Mouse (Mus musculus): Measurements from ENCODE around the gene Mast4. TPM values are rescaled to one million over a fixed set of nuclear protein-coding genes. Genes with fewer than 3 reads are reported as not detected.

The Mast4 gene
- polyA plus RNA-seq, 1 experiment from 2014 or later = 15.2 TPM

GRCm38 (mm10) chr13:103303826-103304225 lies 30.5 kb downstream of the Mast4 start:
- Histone ChIP-seq H3K4me2 (no peak overlapping the region), H3K9me3 (replicated peaks) (no peaks in the 10 kb centered on the region), H3K36me3 (ENCODE audit: poor library complexity, severe bottlenecking) (no peaks in the 10 kb centered on the region), H3K4me3 (no peak overlapping the region), H3K27ac (no peak overlapping the region), H3K4me1 (no peaks in the 10 kb centered on the region), H3K27me3 (no peaks in the 10 kb centered on the region), H3K9ac (no peak overlapping the region)
- ATAC-seq = no peak
- WGBS = 86% methylated on average over 9 of the region's 9 CpGs

DNA sequence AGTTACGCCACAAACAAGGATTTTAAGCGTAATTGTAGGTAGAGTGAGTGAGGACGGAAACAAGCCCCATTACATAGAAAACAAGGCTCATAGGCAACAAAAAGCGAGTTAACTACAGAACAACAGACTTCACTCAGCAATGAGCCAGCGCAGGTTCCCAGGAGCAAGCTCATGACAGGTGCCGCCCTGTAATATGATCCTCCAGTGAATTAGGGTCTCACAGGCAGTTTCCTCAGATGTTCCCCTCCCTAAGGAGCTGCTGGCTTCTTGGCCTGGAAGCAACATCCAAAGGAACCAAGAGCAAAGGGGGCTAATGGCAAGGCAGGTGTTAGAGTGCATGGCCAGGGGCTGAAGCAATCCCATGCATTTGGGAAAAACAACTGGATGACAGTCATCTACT lies 31.8 kb downstream of the Mast4 start:
- H3K4me3 ChIP-seq = no peak overlapping the region

GRCm38 (mm10) chr13:103302077-103302476 lies 32.2 kb downstream of the Mast4 start:
- Histone ChIP-seq H3K36me3 (ENCODE audit: poor library complexity, severe bottlenecking) (no peaks in the 10 kb centered on the region), H3K9ac (no peak overlapping the region), H3K4me3 (no peak overlapping the region), H3K27me3 (no peaks in the 10 kb centered on the region), H3K4me2 (no peak overlapping the region), H3K27ac (no peak overlapping the region), H3K4me1 (no peaks in the 10 kb centered on the region), H3K9me3 (replicated peaks) (no peaks in the 10 kb centered on the region)
- no peak for ATAC-seq
- WGBS = 92% methylated on average over 2 of the region's 2 CpGs

More for the DNA sequence above, 31.8 kb downstream of the Mast4 start:
- Histone ChIP-seq H3K27ac (no peak overlapping the region), H3K36me3 (ENCODE audit: poor library complexity, severe bottlenecking) (no peaks in the 10 kb centered on the region), H3K27me3 (no peaks in the 10 kb centered on the region), H3K9me3 (replicated peaks) (no peaks in the 10 kb centered on the region), H3K9ac (no peak overlapping the region), H3K4me2 (no peak overlapping the region), H3K4me1 (no peaks in the 10 kb centered on the region)
- 44% methylated on average over 6 of the region's 6 CpGs for WGBS
- no peak for ATAC-seq

GRCm38 (mm10) chr13:103294424-103294823 lies 39.9 kb downstream of the Mast4 start:
- Histone ChIP-seq H3K36me3 (ENCODE audit: poor library complexity, severe bottlenecking) (no peaks in the 10 kb centered on the region), H3K4me1 (no peaks in the 10 kb centered on the region), H3K27ac (no peak overlapping the region), H3K27me3 (no peaks in the 10 kb centered on the region), H3K4me3 (no peak overlapping the region), H3K4me2 (no peak overlapping the region), H3K9me3 (replicated peaks) (no peaks in the 10 kb centered on the region), H3K9ac (no peak overlapping the region)
- ATAC-seq = no peak
- 93% methylated on average over 13 of the region's 13 CpGs for WGBS

GRCm38 (mm10) chr13:103293121-103293520 lies 41.2 kb downstream of the Mast4 start:
- Histone ChIP-seq H3K27ac (no peak overlapping the region), H3K4me3 (no peak overlapping the region), H3K9ac (no peak overlapping the region), H3K27me3 (no peaks in the 10 kb centered on the region), H3K4me1 (no peaks in the 10 kb centered on the region), H3K9me3 (replicated peaks) (no peaks in the 10 kb centered on the region), H3K4me2 (no peak overlapping the region), H3K36me3 (ENCODE audit: poor library complexity, severe bottlenecking) (no peaks in the 10 kb centered on the region)
- 86% methylated on average over 1 of the region's 1 CpGs for WGBS
- ATAC-seq = no peak

GRCm38 (mm10) chr13:103291098-103291497 lies 43.2 kb downstream of the Mast4 start:
- Histone ChIP-seq H3K9me3 (replicated peaks) (no peaks in the 10 kb centered on the region), H3K4me1 (no peaks in the 10 kb centered on the region), H3K27me3 (no peaks in the 10 kb centered on the region), H3K9ac (no peak overlapping the region), H3K4me3 (no peak overlapping the region), H3K36me3 (ENCODE audit: poor library complexity, severe bottlenecking) (no peaks in the 10 kb centered on the region), H3K27ac (no peak overlapping the region), H3K4me2 (no peak overlapping the region)
- WGBS = 88% methylated on average over 4 of the region's 4 CpGs
- ATAC-seq = no peak

GRCm38 (mm10) chr13:103285821-103286220 lies 48.5 kb downstream of the Mast4 start:
- H3K9ac ChIP-seq = no peak overlapping the region
- H3K36me3 ChIP-seq (ENCODE audit: poor library complexity, severe bottlenecking) = no peaks in the 10 kb centered on the region
- H3K4me2 ChIP-seq = no peak overlapping the region
- H3K27me3 ChIP-seq = no peaks in the 10 kb centered on the region
- no peak overlapping the region for H3K4me3 ChIP-seq
- no peaks in the 10 kb centered on the region for H3K9me3 ChIP-seq (replicated peaks)
- H3K4me1 ChIP-seq = no peaks in the 10 kb centered on the region
- no peak overlapping the region for H3K27ac ChIP-seq
- 86% methylated on average over 5 of the region's 5 CpGs for WGBS
- ATAC-seq = no peak

DNA sequence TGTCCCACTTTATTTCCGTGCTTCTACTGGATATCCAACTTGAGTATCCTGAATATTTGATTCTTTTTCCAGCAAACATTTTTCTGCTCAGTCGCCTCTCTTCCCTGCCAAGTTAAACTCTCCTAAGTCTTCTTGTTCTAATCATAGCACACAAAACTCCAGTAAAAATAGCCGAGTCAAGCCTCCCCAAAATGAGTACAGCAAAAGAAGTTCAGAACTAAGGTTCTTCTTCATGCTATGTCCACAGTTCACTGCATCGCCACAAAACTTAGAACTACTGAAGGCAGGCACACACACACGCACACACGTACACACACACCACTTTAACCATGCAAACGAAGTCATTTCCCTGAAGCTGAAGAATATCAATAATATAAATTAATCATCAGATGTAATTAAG lies 49.3 kb downstream of the Mast4 start:
- no peaks in the 10 kb centered on the region for H3K27me3 ChIP-seq
- ATAC-seq = no peak
- H3K36me3 ChIP-seq (ENCODE audit: poor library complexity, severe bottlenecking) = no peaks in the 10 kb centered on the region
- H3K4me2 ChIP-seq = no peak overlapping the region
- H3K9ac ChIP-seq = no peak overlapping the region
- H3K4me1 ChIP-seq = no peaks in the 10 kb centered on the region
- 93% methylated on average over 7 of the region's 7 CpGs for WGBS
- no peak overlapping the region for H3K27ac ChIP-seq
- no peaks in the 10 kb centered on the region for H3K9me3 ChIP-seq (replicated peaks)
- H3K4me3 ChIP-seq = no peak overlapping the region

- Histone ChIP-seq H3K36me3 (ENCODE audit: poor library complexity, severe bottlenecking) (no peaks in the 10 kb centered on the region), H3K27ac (no peak overlapping the region), H3K9me3 (replicated peaks) (no peaks in the 10 kb centered on the region), H3K4me2 (no peak overlapping the region), H3K9ac (no peak overlapping the region), H3K27me3 (no peaks in the 10 kb centered on the region), H3K4me1 (no peaks in the 10 kb centered on the region), H3K4me3 (no peak overlapping the region)
- WGBS = 91% methylated on average over 9 of the region's 9 CpGs
- ATAC-seq = no peak
Observed at GRCm38 (mm10) chr13:103270856-103271391, 63.4 kb downstream of the Mast4 start.

- no peak overlapping the region for H3K9ac ChIP-seq
- H3K4me3 ChIP-seq = no peak overlapping the region
- H3K4me2 ChIP-seq = no peak overlapping the region
- H3K36me3 ChIP-seq (ENCODE audit: poor library complexity, severe bottlenecking) = no peaks in the 10 kb centered on the region
- no peaks in the 10 kb centered on the region for H3K27me3 ChIP-seq
- no peak overlapping the region for H3K27ac ChIP-seq
- ATAC-seq = no peak
- no peaks in the 10 kb centered on the region; the same call in 1 of the 2 replicates for H3K9me3 ChIP-seq (replicated peaks)
- no peaks in the 10 kb centered on the region for H3K4me1 ChIP-seq
- 84% methylated on average over 3 of the region's 3 CpGs for WGBS
Observed at GRCm38 (mm10) chr13:103262707-103263106, 71.6 kb downstream of the Mast4 start.

- 64% methylated on average over 3 of the region's 3 CpGs for WGBS
- Histone ChIP-seq H3K4me3 (no peak overlapping the region), H3K27me3 (no peaks in the 10 kb centered on the region), H3K9ac (no peak overlapping the region), H3K9me3 (replicated peaks) (no peaks in the 10 kb centered on the region; the same call in 1 of the 2 replicates), H3K36me3 (ENCODE audit: poor library complexity, severe bottlenecking) (no peaks in the 10 kb centered on the region), H3K27ac (no peak overlapping the region), H3K4me1 (no peaks in the 10 kb centered on the region), H3K4me2 (no peak overlapping the region)
- ATAC-seq = no peak
Observed at GRCm38 (mm10) chr13:103262061-103262460, 72.2 kb downstream of the Mast4 start.

GRCm38 (mm10) chr13:103260414-103260813 lies 73.9 kb downstream of the Mast4 start:
- H3K4me1 ChIP-seq = no peaks in the 10 kb centered on the region
- no peak overlapping the region for H3K27ac ChIP-seq
- H3K9me3 ChIP-seq (replicated peaks) = no peaks in the 10 kb centered on the region; the same call in 1 of the 2 replicates
- 87% methylated on average over 3 of the region's 3 CpGs for WGBS
- H3K4me2 ChIP-seq = no peak overlapping the region
- no peaks in the 10 kb centered on the region for H3K27me3 ChIP-seq
- ATAC-seq = no peak
- H3K4me3 ChIP-seq = no peak overlapping the region
- no peaks in the 10 kb centered on the region for H3K36me3 ChIP-seq (ENCODE audit: poor library complexity, severe bottlenecking)
- H3K9ac ChIP-seq = no peak overlapping the region

GRCm38 (mm10) chr13:103258106-103258505 lies 76.2 kb downstream of the Mast4 start:
- Histone ChIP-seq H3K36me3 (ENCODE audit: poor library complexity, severe bottlenecking) (no peaks in the 10 kb centered on the region), H3K9ac (no peak overlapping the region), H3K27me3 (no peaks in the 10 kb centered on the region), H3K4me2 (no peak overlapping the region), H3K9me3 (replicated peaks) (no peaks in the 10 kb centered on the region), H3K4me3 (no peak overlapping the region), H3K27ac (no peak overlapping the region), H3K4me1 (no peaks in the 10 kb centered on the region)
- ATAC-seq = no peak
- 79% methylated on average over 3 of the region's 3 CpGs for WGBS
